In the genomic region with DNA sequence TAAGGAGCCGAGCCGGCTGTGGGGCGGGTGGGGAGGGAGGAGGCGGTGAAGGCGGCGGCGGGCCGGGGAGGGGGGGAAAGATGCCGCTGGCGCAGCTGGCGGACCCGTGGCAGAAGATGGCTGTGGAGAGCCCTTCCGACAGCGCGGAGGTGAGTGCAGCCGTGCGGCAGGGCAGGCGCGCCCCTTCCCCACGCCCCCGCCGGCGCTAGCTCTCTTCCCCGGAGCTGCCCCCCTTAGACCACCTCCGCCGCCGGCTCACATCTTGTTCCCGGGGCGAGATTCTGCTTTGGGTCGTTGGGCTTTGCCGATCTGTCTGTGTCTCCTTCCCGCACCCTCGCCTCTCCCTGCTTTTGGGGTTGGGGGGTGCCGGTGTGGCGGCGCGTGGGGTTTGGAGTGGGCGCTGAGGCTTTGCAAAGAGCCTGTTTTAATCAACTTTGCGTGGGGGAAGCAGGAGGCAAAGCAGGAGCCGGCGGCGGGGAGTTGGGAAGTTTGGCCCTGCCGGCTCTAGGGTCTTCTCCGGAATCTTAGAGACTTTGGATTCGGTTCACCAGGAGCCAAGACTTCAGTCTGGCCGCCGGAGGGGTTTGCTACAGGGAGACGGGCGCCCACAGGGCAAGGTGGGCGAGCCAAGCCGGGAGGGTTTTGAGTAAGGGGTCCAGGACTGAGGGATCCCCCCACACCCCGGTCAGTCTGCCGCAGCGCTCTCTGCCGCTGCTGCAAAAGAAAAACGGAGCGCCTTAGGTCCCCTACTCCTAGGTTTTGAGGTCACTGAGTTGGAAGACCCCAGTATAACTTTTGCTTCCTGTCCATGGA, we compare ENCODE assay signal across 8 mouse cellular contexts. TPM values are rescaled to one million over a fixed set of nuclear protein-coding genes. Genes with fewer than 3 reads are reported as not detected.
DNase-seq lines count a peak whose midpoint lies in the region; ATAC-seq and TF ChIP-seq lines count a peak whose summit lies in the region.

No protein-coding gene starts in this region.

- no peak for TF ChIP-seq POLR2A in myocyte (IDR thresholded peaks at IDR 0.05; ENCODE audit: insufficient read length, low read depth)

- H3ac ChIP-seq in myocyte (ENCODE audit: control insufficient read depth, insufficient read length): peak overlapping the region; percentile 63

- no peaks in the 10 kb centered on the region for H3K27me3 ChIP-seq in embryonic facial prominence, embryonic 15.5 days
- H3K27me3 ChIP-seq in myocyte (ENCODE audit: control insufficient read depth, insufficient read depth, insufficient read length): no peaks in the 10 kb centered on the region

- peaks cover 46% of the 10 kb centered on the region for H3K79me2 ChIP-seq in myocyte (ENCODE audit: control insufficient read depth, insufficient read depth)

- H3K4me3 ChIP-seq in embryonic facial prominence, embryonic 15.5 days (replicated peaks): peak overlapping the region; percentile 64
- peak overlapping the region; percentile 81 for H3K4me3 ChIP-seq in myocyte

- H3K27ac ChIP-seq in embryonic facial prominence, embryonic 15.5 days (replicated peaks): peak overlapping the region; percentile 89

- no peak; the same call in 1 of the 2 replicates for ATAC-seq in embryonic facial prominence, embryonic 15.5 days (ENCODE audit: insufficient number of reproducible peaks, low FRiP score, low TSS enrichment, low read depth)
- no peak for ATAC-seq in megakaryocyte progenitor cell, adult 5-6 weeks (replicated peaks; ENCODE audit: poor library complexity)

- 0 out of 2 replicates have a peak, but pooled peaks cover 3% of the 10 kb centered on the region for H3K4me1 ChIP-seq in embryonic facial prominence, embryonic 15.5 days

- no peaks in the 10 kb centered on the region for H3K36me3 ChIP-seq in embryonic facial prominence, embryonic 15.5 days
- no peaks in the 10 kb centered on the region for H3K36me3 ChIP-seq in myocyte (ENCODE audit: control insufficient read depth, insufficient read depth)

- H3K9me3 ChIP-seq in embryonic facial prominence, embryonic 15.5 days (replicated peaks): no peaks in the 10 kb centered on the region

- intact Hi-C loops in heart, postnatal 36 days (cut with DNase I): no loop called here
- intact Hi-C loops in left cerebral cortex, postnatal 14 days (cut with DNase I): no loop called here

- H3K9ac ChIP-seq in embryonic facial prominence, embryonic 15.5 days: peak overlapping the region; percentile 57

- DNase-seq in layer of hippocampus, adult 11-12 months (ENCODE audit: low spot score): peak; percentile 3
- no peak for DNase-seq in layer of hippocampus, adult 9-10 months (ENCODE audit: low spot score)
- peak; percentile 15 for DNase-seq in T-cell, adult 2 months (ENCODE audit: low spot score)
- DNase-seq in heart, postnatal 36 days: peak; percentile 16 to 37
- DNase-seq in left cerebral cortex, postnatal 14 days (ENCODE audit: low spot score in 2 of 2): peak; percentile 7

- H3K4me2 ChIP-seq in embryonic facial prominence, embryonic 15.5 days (replicated peaks): peak overlapping the region; percentile 52
- peak overlapping the region; percentile 39 for H3K4me2 ChIP-seq in myocyte (ENCODE audit: low read depth)

- 19% methylated on average over 45 of the region's 57 CpGs for WGBS in embryonic facial prominence, embryonic 15.5 days

TF ChIP-seq in myocyte, 11 proteins besides CTCF, POLR2A, EP300 and RAD21:
- TF ChIP-seq USF1 (IDR thresholded peaks at IDR 0.05; ENCODE audit: low read depth) (no peak), SRF (IDR thresholded peaks at IDR 0.05; ENCODE audit: control insufficient read depth, insufficient read length, low read depth) (no peak), POLR2AphosphoS2 (IDR thresholded peaks at IDR 0.05; ENCODE audit: insufficient read length, low read depth) (no peak), MAX (IDR thresholded peaks at IDR 0.05; ENCODE audit: low read depth) (no peak), MYOG (IDR thresholded peaks at IDR 0.05; ENCODE audit: control insufficient read depth in 1 of 3, insufficient read depth in 1 of 3, insufficient read length in 2 of 3, low read depth in 2 of 3) (no peak), TCF12 (IDR thresholded peaks at IDR 0.05; ENCODE audit: insufficient read depth, poor library complexity, severe bottlenecking) (no peak), CEBPB (IDR thresholded peaks at IDR 0.05; ENCODE audit: insufficient read depth, poor library complexity, severe bottlenecking) (no peak), E2F4 (IDR thresholded peaks at IDR 0.05; ENCODE audit: insufficient read depth) (no peak), MYOD1 (IDR thresholded peaks at IDR 0.05; ENCODE audit: control insufficient read depth in 1 of 3, insufficient read length in 2 of 3, low read depth in 2 of 3) (no peak), TCF3 (IDR thresholded peaks at IDR 0.05; ENCODE audit: insufficient read length, low read depth) (no peak), REST (IDR thresholded peaks at IDR 0.05; ENCODE audit: insufficient read depth, insufficient read length) (no peak)

RNA-seq across cellular contexts. Expression of gene Rps6ka3, which starts 46.1 kb away (rescaled TPM):
- 5.1 and 5.7 TPM in 2 replicates for polyA plus RNA-seq in embryonic facial prominence, embryonic 15.5 days (2015; fragmentation: Nextera tagmentation; extraction: Ambion mirVana)
- 10 to 100 TPM; 34.2 to 41.0 TPM for total RNA-seq in heart, postnatal 36 days (2021)
- total RNA-seq in left cerebral cortex, postnatal 14 days (2021): 10 to 100 TPM; 49.3 to 49.9 TPM
- 10.0 TPM for polyA plus RNA-seq in myocyte (2012; fragmentation: generic; extraction: Trizol)
- 60.2 and 64.4 TPM in 2 replicates for total RNA-seq in megakaryocyte progenitor cell, adult 5-6 weeks (2015)
- total RNA-seq in megakaryocyte progenitor cell, adult 5-6 weeks (2017): 28.0 and 35.8 TPM in 2 replicates
